Mouse (Mus musculus) embryonic fibroblast, embryonic 13.5 days (primary cell): ENCODE measurements around the gene Mfsd4b2. TPM values are rescaled to one million over a fixed set of nuclear protein-coding genes. Genes with fewer than 3 reads are reported as not detected.
"Not testable (repeated sequence)": the region's sequence is repeated elsewhere in the genome, so short reads cannot be mapped to it uniquely, and the experiment has no call there.

Experiments used
- H3K27ac ChIP-seq: 2 replicates; pipeline ENCODE4 v1.5.1; 2012; ENCODE audit warnings: low read length, control low read depth, inconsistent platforms; ENCODE audit not compliant: insufficient read depth
- H3K4me1 ChIP-seq: 2 replicates; pipeline ENCODE4 v1.6.1; 2011; ENCODE audit warnings: low read length; ENCODE audit not compliant: control insufficient read depth, insufficient read depth
- H3K4me3 ChIP-seq: 2 replicates; pipeline ENCODE4 v1.5.1; 2011; ENCODE audit warnings: mild to moderate bottlenecking, control low read depth, low read length; ENCODE audit not compliant: insufficient read depth
- CTCF ChIP-seq: IDR thresholded peaks from 2 replicates; pipeline ENCODE4 v1.5.1; 2011; ENCODE audit warnings: mild to moderate bottlenecking, control low read depth, low read length, moderate library complexity, borderline replicate concordance; ENCODE audit not compliant: insufficient read depth
- POLR2A ChIP-seq: IDR thresholded peaks from 2 replicates; pipeline ENCODE4 v1.6.1; 2011; ENCODE audit warnings: low read depth, mild to moderate bottlenecking, control low read depth, low read length, moderate library complexity
- polyA plus RNA-seq: library from polyadenylated mRNA; stranded (reverse); fragments of >200 nt; gene quantifications from 2 replicates; pipeline ENCODE4 v1.2.4, GENCODE M21; 2011; ENCODE audit warnings: low read depth; ENCODE audit not compliant: missing spikeins, insufficient read length

The Mfsd4b2 gene
- polyA plus RNA-seq, 1 experiment = not detected

DNA sequence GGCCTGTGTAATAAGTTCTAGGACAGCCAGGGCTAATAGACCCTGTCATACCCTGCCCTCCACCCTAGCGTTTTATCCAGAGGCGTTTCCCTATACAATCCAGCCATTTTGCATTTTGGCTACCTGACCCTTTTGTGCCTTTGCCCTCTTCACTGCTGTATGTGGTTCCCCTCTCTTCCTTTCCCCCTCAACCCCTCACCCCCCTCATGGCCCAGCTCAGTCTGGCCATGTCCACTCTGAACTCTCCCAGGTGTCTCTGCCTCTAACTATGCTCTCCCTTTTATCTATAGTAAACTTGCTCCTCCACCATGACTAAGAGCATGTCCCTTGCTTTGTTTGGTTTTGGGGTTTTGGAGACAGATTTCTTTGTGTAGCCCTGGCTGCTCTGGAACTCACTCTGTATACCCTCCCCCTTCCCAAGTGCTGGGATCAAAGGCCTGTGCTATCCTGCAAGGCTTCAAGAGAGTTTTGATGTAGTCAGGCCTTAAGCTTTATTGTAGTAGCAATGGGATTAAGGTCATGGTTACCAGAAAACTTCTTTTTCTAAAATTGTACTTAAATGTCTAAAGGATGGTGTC, 22.7 kb upstream of the Mfsd4b2 start:
- no peaks in the 10 kb centered on the region for H3K4me1 ChIP-seq
- no peak overlapping the region for H3K4me3 ChIP-seq
- TF ChIP-seq CTCF = no peak
- no peak for TF ChIP-seq POLR2A
- H3K27ac ChIP-seq = no peak overlapping the region

DNA sequence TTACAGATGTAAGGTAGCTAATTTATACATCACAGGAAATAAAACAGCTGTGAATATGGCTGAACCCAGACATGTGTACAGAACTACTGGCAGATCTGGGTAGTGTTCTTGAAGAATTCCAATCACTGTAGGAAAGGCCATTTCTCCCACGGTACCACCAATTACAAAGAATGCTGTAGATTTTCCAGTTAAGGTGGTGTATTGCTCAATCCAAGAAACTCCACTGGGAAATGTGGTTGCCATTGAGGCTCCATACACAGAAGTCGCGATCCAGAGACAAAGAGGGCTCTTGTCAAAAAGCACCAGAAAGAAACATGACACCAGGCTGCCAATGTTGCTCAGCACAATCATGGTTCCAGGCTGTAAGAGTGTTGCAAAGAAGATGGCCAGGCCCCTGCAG, 20.5 kb upstream of the Mfsd4b2 start:
- H3K27ac ChIP-seq, H3K4me3 ChIP-seq, H3K4me1 ChIP-seq: not testable (repeated sequence)

DNA sequence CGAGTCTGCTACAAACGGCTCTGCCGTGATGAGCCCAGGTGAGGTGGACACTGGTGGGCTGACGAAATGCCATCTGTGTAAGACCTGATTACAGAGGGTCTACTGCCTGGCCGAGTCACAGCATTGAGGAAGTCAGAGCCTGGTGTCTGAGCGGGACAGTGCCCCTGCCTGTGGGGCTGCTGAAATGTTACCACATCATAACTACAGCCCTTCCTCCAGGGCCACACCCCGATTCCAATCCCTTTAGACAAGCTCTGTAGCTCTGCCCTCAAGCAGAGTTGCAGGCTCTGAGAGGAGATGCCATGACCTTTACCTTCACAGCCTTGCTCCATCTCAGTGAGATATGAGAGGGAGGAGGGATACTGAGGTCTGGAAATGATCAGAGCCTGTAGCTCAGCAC, 9.8 kb upstream of the Mfsd4b2 start:
- Histone ChIP-seq H3K27ac (no peak overlapping the region), H3K4me1 (no peaks in the 10 kb centered on the region), H3K4me3 (no peak overlapping the region)
- no peak for TF ChIP-seq CTCF
- no peak for TF ChIP-seq POLR2A

DNA sequence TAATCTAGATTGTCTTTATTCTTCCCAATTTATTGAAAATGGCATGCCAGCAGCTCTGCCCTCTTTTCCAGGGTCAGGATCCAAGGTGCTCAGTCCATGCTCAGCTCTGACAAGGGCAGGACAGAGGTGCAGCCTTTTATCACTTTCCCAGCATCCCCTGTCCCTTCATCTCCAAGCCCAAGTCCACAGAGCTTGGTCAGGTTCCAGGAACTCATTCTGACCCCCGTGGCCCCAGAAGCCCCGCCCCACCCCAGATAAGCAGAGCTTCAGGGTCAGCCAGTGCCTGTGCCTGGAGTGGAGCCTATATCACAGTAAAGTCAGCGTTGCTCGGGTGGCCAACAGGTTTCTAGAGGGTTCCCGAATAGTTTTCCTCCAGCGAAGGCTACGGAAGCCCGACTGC, 2.2 kb downstream of the Mfsd4b2 start:
- not testable (repeated sequence) for H3K4me3 ChIP-seq, H3K27ac ChIP-seq, H3K4me1 ChIP-seq

DNA sequence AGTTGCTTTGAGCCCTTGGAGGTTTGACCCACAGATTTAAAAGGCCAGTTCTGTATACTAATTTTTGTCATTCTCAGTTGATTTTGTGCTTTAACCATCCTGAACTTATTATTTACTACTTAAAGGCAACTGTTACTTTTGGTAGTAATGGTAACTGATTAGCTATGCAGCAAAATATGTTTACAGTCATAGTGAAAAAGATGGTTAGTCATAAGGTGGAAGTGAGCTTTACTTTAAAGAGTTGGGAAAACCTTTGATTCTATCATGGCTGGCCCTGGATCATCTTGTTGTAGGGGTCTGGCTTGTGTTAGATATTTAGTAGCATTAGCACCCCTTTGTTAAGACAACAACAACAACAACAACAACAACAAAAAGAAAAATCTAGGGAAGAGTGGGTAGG, 14.1 kb downstream of the Mfsd4b2 start:
- Histone ChIP-seq H3K4me1 (no peaks in the 10 kb centered on the region), H3K4me3 (no peak overlapping the region), H3K27ac (no peak overlapping the region)
- TF ChIP-seq CTCF = no peak
- no peak for TF ChIP-seq POLR2A

DNA sequence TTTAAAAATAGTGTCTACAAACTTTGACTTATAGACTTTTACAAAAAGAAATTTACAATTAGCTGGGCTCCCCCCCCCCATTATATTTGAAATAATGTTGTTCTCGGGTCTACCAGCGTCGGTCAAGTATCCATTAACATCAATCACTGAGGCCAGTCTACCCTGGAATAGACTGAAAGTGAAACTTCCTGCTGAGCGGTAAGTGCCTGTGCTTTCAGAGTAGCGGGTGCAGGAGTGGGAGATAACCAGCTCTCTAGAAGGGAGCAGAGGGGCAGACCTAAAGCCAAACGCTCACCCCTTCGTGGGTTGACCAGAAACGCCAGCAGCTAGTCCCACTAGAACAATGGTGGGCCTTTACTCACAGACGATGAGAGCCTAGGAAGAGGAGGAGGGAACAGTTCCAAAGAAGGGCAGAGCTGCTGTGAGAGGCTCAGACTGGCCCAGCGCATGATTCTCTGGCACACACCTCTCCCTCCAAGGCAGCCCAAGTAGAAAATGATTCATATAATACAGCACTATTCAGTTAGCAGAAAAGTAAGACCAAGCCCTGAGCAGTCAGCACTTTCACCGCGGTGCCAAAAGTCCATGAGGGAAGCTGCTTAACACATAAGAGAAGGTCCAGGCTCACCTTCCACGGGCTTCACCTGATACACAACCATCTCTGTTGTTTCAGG, 17.8 kb downstream of the Mfsd4b2 start:
- H3K4me3 ChIP-seq = no peak overlapping the region
- H3K4me1 ChIP-seq = no peaks in the 10 kb centered on the region
- TF ChIP-seq POLR2A (no peak), CTCF (no peak)
- H3K27ac ChIP-seq = no peak overlapping the region

DNA sequence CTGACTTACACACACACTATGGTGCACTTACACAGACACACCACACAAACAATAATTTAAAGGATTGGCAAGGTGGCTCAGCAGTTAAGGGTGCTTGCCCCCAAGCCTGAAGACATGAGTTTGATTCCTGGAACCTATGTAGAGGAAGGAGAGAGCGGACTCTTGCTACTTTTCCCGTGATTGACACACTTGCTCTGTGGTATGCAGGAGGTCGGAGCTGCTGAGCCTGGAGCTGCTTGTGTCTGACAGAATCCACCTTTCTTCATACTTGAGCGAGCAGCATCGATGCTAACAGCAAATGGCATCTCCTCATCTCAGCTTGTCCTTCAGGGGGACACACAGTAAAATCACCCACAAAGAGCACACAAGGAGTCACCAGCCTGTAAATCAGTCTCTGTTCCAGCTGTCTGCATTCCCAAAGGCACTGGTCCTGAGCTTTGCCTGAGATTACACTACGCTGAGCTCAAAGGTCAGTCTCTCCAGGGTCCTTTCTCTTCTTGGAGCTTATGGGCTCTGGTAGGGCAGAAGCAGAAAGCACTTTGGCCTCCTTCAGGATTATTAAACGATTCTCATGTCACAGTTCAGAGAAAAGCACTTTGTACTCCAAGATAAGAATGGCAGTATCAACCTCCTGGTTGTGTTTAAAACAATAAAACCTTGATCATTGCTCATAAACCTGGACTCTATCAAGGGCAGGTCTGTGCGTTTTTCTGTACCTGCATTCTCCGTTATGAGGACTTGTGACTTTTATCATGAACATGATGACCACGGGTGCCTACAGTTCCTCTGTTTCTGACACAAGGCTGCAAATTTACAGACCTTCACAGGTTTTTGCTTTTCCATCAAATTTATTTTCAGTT, 19.7 kb downstream of the Mfsd4b2 start:
- TF ChIP-seq POLR2A (no peak), CTCF (no peak)
- Histone ChIP-seq H3K4me1 (no peaks in the 10 kb centered on the region), H3K27ac (no peak overlapping the region), H3K4me3 (no peak overlapping the region)

DNA sequence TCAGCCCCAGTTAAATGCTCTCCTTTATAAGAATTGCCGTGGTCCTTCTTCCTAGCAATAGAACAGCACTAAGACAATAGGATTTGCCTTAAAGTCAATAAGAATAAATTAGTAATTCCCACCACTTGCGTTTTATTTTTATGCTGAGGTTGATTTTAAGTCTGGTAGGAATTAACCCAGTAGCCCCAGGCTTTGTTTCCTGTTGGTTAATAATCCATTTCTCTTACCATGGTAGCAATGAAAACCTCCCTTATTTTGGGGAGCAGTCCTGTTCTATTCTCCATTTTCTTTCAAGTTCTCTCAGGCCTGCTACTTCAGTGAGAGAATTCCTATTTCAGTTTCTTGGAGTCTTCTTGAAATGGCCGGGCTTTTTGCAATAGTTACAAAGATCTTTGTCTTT, 22.5 kb downstream of the Mfsd4b2 start:
- Histone ChIP-seq H3K4me1 (no peaks in the 10 kb centered on the region), H3K4me3 (no peak overlapping the region), H3K27ac (no peak overlapping the region)
- TF ChIP-seq CTCF = no peak
- no peak for TF ChIP-seq POLR2A

DNA sequence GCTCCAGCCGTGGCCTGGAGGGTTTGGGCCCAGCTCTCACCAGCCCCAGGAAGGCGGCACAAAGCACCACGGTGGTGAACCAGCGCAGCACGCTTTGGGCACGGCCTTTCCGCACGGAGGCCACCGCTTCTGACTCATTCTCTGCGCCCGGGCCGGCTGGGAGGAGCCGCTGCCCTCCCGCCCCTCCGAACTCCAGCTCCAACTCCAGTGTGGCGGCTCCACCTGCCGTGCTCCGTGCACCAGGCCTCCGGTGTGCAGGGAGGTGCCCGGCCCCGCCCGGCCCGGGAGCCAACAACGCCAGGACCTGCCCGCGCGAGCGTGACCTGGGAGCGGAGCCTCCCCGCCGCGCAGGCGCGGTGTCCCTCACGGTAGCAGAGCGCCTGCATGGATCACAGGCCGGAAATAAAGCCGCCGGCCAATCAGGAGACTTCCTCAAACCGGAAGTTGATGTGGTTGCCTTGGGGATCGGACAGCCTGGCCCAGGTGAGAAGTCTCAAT, 27.8 kb downstream of the Mfsd4b2 start, which contains the start of gene Mfsd4b4:
Gene Mfsd4b4, minus strand, starts transcription at position 365 of the 498 bp plus-strand sequence.
- TF ChIP-seq CTCF (no peak), POLR2A (peak; percentile 76)
- no peaks in the 10 kb centered on the region for H3K4me1 ChIP-seq
- H3K4me3 ChIP-seq = peak within 1 kb of the TSS; percentile 47
- no peak within 1 kb of the TSS; the same call in 1 of the 2 replicates for H3K27ac ChIP-seq

DNA sequence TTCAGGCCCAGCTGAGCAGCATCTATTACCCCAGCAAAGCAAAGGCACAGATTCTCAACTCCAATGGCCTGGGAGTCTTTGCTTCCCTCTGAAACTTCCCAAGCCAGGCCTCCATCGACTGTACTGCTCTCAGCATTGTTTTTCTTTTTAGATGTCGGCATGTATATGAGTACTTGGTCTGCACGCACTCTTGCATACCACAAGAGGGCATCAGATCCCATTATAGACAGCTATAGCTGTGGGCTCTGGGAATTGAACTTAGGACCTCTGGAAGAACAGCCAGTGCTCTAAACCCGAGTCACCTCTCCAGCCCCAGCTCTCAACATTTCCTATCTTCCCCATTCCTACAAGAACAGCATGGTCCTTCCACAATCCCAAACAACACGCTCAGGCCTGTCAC, 30.2 kb downstream of the Mfsd4b2 start:
- H3K4me1 ChIP-seq = no peaks in the 10 kb centered on the region
- H3K4me3 ChIP-seq = no peak overlapping the region
- no peak overlapping the region for H3K27ac ChIP-seq
- TF ChIP-seq POLR2A (no peak), CTCF (no peak)
